Mouse (Mus musculus): Measurements from ENCODE around the gene H2-Q6.
"Not testable (repeated sequence)": the region's sequence is repeated elsewhere in the genome, so short reads cannot be mapped to it uniquely, and the experiment has no call there.

H2-Q6 gene

DNA sequence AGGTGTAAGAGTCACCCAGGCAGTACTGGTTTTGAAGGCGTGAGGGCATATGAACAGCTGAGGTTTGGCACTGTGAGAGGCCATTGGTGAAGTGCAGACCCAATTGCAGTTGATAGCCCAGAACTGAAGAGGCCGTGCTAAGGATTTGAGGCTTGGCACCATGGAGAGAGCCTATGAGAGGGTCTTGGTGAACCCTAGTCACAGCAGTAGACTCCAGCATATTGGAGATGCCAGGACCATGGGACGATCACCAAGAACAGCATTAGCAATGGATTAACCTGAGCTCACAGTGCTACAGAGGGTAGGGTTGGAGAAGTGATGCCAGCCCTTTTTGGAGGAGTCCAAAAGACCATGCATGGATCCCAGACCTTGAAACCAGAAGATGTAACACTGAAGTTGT lies 7.5 kb downstream of the H2-Q6 start:
- not testable (repeated sequence) for DNase-seq (ENCODE audit: low read depth in 1 of 2, low spot score in 2 of 2)

- DNase-seq (ENCODE audit: low read depth in 1 of 2, low spot score in 2 of 2) = not testable (repeated sequence)
These were observed 10.2 kb downstream of the H2-Q6 start for GRCm38 (mm10) chr17:35434836-35435235.

GRCm38 (mm10) chr17:35435577-35435976 lies 10.9 kb downstream of the H2-Q6 start:
- DNase-seq (ENCODE audit: low read depth in 1 of 2, low spot score in 2 of 2) = not testable (repeated sequence)

- not testable (repeated sequence) for DNase-seq (ENCODE audit: low read depth in 1 of 2, low spot score in 2 of 2)
These were observed 12.8 kb downstream of the H2-Q6 start for GRCm38 (mm10) chr17:35437386-35437936.

DNA sequence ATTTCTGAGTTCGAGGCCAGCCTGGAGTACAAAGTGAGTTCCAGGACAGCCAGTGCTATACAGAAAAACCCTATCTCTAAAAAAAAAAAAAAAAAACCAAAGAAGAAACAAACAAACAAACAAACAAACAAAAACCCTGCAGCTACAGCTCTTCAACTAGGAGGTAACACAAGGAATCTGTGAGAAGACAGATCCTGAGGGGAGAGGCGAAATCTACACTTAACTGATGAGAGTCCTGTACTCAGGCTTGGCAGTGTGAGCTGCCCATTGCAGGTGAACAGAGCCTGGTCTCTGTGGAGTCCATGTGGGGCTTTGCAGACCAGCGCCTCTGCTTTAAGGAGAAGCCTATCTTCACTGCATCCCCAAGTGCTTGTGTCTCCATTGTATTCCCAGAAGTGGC lies 13.7 kb downstream of the H2-Q6 start:
- not testable (repeated sequence) for DNase-seq (ENCODE audit: low read depth in 1 of 2, low spot score in 2 of 2)

- DNase-seq (ENCODE audit: low read depth in 1 of 2, low spot score in 2 of 2) = peak; percentile 94 to 98
These were observed 14.2 kb downstream of the H2-Q6 start, which contains the start of gene H2-Q7 for GRCm38 (mm10) chr17:35438885-35439284. TSS of gene H2-Q7 (plus strand) at chr17:35439155.

- not testable (repeated sequence) for DNase-seq (ENCODE audit: low read depth in 1 of 2, low spot score in 2 of 2)
These were observed 14.7 kb downstream of the H2-Q6 start for GRCm38 (mm10) chr17:35439295-35439747.

DNA sequence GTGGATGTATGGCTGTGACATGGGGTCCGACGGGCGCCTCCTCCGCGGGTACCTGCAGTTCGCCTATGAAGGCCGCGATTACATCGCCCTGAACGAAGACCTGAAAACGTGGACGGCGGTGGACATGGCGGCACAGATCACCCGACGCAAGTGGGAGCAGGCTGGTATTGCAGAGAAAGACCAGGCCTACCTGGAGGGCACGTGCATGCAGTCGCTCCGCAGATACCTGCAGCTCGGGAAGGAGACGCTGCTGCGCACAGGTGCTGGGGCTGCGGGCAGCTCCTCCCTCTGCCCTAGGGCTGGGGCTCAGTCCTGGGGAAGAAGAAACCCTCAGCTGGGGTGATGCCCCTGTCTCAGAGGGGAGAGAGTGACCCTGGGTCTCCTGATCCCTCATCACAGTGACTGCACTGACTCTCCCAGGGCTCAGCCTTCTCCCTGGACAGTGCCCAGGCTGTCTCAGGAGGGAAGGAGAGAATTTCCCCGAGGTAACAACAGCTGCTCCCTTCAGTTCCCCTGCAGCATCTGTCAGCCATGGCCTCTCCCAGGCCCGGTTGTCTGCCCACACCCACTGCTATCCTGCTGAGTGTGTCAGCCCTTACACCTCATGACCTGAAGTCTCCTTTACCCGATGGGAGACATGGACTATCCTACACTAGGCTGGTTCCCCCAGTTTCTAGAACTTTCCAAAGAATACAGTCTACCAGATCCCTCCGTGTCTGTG lies 15.4 kb downstream of the H2-Q6 start:
- DNase-seq (ENCODE audit: low read depth in 1 of 2, low spot score in 2 of 2) = not testable (repeated sequence)

DNA sequence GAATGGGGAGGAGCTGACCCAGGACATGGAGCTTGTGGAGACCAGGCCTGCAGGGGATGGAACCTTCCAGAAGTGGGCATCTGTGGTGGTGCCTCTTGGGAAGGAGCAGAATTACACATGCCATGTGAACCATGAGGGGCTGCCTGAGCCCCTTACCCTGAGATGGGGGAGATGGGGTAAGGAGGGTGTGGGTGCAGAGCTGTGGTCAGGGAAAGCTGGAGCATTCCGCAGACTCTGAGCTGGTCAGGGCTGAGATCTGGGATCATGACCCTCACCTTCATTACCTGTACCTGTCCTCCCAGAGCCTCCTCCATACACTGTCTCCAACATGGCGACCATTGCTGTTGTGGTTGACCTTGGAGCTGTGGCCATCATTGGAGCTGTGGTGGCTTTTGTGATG lies 17.7 kb downstream of the H2-Q6 start:
- DNase-seq (ENCODE audit: low read depth in 1 of 2, low spot score in 2 of 2) = not testable (repeated sequence)

- not testable (repeated sequence) for DNase-seq (ENCODE audit: low read depth in 1 of 2, low spot score in 2 of 2)
These were observed 19.9 kb downstream of the H2-Q6 start for GRCm38 (mm10) chr17:35444510-35444909.

- DNase-seq (ENCODE audit: low read depth in 1 of 2, low spot score in 2 of 2) = not testable (repeated sequence)
These were observed 33.6 kb downstream of the H2-Q6 start for GRCm38 (mm10) chr17:35458247-35458646.

DNA sequence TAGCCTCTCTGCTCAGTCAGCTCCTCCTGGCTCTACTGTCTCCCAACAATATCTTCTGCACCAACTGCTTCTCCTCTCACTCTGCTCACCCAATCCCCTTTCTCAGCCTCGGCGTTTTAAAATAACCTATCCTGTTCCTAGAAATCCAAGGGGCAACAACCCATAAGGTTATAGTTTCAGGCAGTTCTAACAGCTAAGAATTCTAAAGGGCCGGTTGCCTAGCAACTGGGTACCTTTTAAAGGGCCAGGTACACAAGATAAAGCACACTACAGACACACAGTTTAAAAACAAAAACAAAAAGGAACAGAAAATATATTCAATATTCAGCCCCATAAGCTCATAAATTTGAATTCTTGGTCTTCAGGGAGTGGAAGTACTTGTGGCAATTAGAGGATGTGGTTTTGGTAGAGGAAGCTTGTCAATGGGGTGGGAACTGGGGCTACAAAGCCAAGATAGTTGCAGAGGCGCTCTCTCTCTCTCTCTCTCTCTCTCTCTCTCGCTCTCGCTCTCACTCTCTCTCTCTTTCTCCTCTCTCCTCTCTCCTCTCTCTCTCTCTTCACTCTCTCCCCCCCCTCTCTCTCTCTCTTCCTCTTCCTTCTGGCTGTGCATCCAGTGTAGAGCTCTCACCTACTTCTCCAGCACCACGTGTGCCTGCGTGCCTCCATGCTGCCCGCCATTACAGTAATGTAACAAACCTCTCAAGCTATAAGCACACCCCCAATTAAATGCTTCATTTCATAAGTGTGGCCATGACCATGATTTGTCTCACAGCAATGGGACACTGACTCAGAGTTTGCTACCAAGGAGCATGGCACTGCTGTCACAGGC lies 36.1 kb downstream of the H2-Q6 start:
- DNase-seq (ENCODE audit: low read depth in 1 of 2, low spot score in 2 of 2) = not testable (repeated sequence)

GRCm38 (mm10) chr17:35465651-35466050 lies 41.0 kb downstream of the H2-Q6 start:
- DNase-seq (ENCODE audit: low read depth in 1 of 2, low spot score in 2 of 2) = not testable (repeated sequence)

GRCm38 (mm10) chr17:35468936-35469335 lies 44.3 kb downstream of the H2-Q6 start:
- DNase-seq (ENCODE audit: low read depth in 1 of 2, low spot score in 2 of 2) = not testable (repeated sequence)

GRCm38 (mm10) chr17:35469842-35470751 lies 45.4 kb downstream of the H2-Q6 start, which contains the start of gene H2-Q10:
TSS of gene H2-Q10 (plus strand) at chr17:35470089.
- DNase-seq (ENCODE audit: low read depth in 1 of 2, low spot score in 2 of 2) = no peak

Data from monocyte, adult 2 months (primary cell).